Mouse (Mus musculus): ENCODE data around the gene Dip2c. TPM values are rescaled to one million over a fixed set of nuclear protein-coding genes. Genes with fewer than 3 reads are reported as not detected.

Dip2c gene
- 9.9 and 10.4 TPM in 2 replicates for polyA plus RNA-seq (2014; fragmentation: Nextera tagmentation; extraction: Ambion mirVana)

DNA sequence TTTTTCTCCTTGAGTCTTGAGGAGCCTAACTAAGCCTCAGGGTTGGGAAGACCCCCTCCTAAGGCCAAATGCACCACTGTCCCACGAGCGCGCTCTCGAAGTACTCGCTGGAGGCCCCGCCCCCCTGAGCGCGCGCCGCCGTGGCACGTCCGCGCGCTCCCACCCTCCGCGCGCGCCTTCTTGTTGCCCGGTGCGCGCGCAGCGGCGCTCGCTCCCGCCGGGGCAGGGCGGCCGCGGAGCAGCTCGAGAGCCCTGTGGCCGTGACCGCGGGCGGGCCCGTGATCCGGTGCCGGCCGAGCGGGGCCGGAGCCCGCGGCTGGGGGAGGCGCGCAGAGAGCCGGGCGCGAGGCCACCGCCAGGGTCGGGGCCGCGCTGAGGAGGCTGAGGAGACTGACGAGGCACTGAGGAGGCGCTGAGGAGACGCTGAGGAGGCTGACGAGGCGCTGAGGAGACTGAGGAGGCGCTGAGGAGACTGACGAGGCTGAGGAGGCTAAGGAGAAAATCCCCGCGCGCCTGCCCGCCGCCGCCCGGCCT lies at the start of gene Dip2c:
TSS of gene Dip2c (plus strand) at position 207 of the 534 bp plus-strand sequence.
- WGBS: 1% methylated on average over 65 of the region's 67 CpGs
- H3K4me1 ChIP-seq (ENCODE audit: control insufficient read depth, insufficient read depth, low read length): peaks cover 11% of the 10 kb centered on the region; the same call in 1 of the 2 replicates

GRCm38 (mm10) chr13:9227078-9227477 lies 49.2 kb upstream of the Dip2c start:
- H3K9ac ChIP-seq (replicated peaks; ENCODE audit: low read depth, low read length): no peak overlapping the region
- no peak for ATAC-seq (ENCODE audit: insufficient number of reproducible peaks, insufficient read depth, low FRiP score, low read depth)
- no peak overlapping the region for H3K4me3 ChIP-seq (ENCODE audit: low read depth, low read length)
- no peaks in the 10 kb centered on the region for H3K27me3 ChIP-seq (ENCODE audit: control insufficient read depth, insufficient read depth, low read length)
- 84% methylated on average over 5 of the region's 5 CpGs for WGBS
- no peaks in the 10 kb centered on the region for H3K4me1 ChIP-seq (ENCODE audit: control insufficient read depth, insufficient read depth, low read length)
- H3K27ac ChIP-seq (ENCODE audit: low read length): no peak overlapping the region
- H3K36me3 ChIP-seq (ENCODE audit: control insufficient read depth, insufficient read depth, low read length): no peaks in the 10 kb centered on the region
- no peak overlapping the region for H3K4me2 ChIP-seq (replicated peaks; ENCODE audit: low read depth, low read length)
- no peaks in the 10 kb centered on the region for H3K9me3 ChIP-seq (ENCODE audit: control insufficient read depth, low read depth, low read length)

More for the DNA sequence above, at the start of gene Dip2c:
- Histone ChIP-seq H3K4me3 (ENCODE audit: low read depth, low read length) (peak within 1 kb of the TSS; percentile 72), H3K36me3 (ENCODE audit: control insufficient read depth, insufficient read depth, low read length) (no peaks in the 10 kb centered on the region), H3K9me3 (ENCODE audit: control insufficient read depth, low read depth, low read length) (no peaks in the 10 kb centered on the region), H3K27ac (ENCODE audit: low read length) (peak within 1 kb of the TSS; percentile 98), H3K4me2 (replicated peaks; ENCODE audit: low read depth, low read length) (peak within 1 kb of the TSS; percentile 70), H3K9ac (replicated peaks; ENCODE audit: low read depth, low read length) (peak within 1 kb of the TSS; percentile 83), H3K27me3 (ENCODE audit: control insufficient read depth, insufficient read depth, low read length) (no peaks in the 10 kb centered on the region)
- ATAC-seq (ENCODE audit: insufficient number of reproducible peaks, insufficient read depth, low FRiP score, low read depth): peak; percentile 88

DNA sequence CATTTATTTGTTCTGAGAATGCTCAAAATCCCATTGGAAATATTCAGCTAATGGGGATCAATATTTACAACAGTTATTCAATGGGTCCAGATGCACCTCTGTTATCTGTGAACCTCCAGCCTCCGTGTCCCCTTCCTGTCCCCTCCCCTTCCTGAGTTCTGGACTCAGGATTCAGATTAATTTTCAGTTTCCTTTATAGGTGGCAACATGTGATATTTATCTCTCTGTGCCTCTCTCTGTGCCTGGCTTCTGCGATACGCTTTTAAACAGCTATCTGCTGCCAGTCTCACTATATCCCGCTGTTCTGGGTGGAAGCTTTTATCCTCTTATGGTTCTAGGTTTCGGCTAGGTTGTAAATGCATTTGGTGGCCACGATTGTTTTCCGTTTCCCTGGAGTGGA lies 38.8 kb upstream of the Dip2c start:
- WGBS: 83% methylated on average over 7 of the region's 7 CpGs
- H3K27me3 ChIP-seq (ENCODE audit: control insufficient read depth, insufficient read depth, low read length): no peaks in the 10 kb centered on the region
- H3K27ac ChIP-seq (ENCODE audit: low read length): no peak overlapping the region
- no peak overlapping the region for H3K4me3 ChIP-seq (ENCODE audit: low read depth, low read length)
- no peaks in the 10 kb centered on the region for H3K9me3 ChIP-seq (ENCODE audit: control insufficient read depth, low read depth, low read length)
- ATAC-seq (ENCODE audit: insufficient number of reproducible peaks, insufficient read depth, low FRiP score, low read depth): no peak
- no peak overlapping the region for H3K9ac ChIP-seq (replicated peaks; ENCODE audit: low read depth, low read length)
- no peaks in the 10 kb centered on the region for H3K36me3 ChIP-seq (ENCODE audit: control insufficient read depth, insufficient read depth, low read length)
- H3K4me1 ChIP-seq (ENCODE audit: control insufficient read depth, insufficient read depth, low read length): no peaks in the 10 kb centered on the region
- no peak overlapping the region for H3K4me2 ChIP-seq (replicated peaks; ENCODE audit: low read depth, low read length)

DNA sequence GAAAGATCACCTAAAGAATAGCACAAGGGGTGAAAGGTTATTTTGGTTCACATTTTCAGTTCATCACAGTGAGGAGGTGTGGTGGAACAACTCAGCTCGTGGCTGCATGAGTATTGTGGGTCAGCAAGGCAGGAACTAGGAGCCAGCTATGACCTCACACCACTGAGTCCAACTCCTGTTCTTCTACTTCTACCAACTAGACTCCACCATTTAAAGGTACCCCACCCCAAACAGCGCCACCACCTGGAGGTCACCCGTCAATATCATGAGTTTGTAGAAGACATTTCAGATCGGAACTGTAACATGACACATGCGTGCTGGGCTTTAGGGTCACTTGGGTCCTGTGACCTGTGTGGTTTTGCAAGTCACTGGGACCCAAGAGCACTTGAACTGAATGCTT lies 37.2 kb upstream of the Dip2c start:
- H3K9ac ChIP-seq (replicated peaks; ENCODE audit: low read depth, low read length): no peak overlapping the region
- H3K27ac ChIP-seq (ENCODE audit: low read length): no peak overlapping the region
- no peaks in the 10 kb centered on the region for H3K9me3 ChIP-seq (ENCODE audit: control insufficient read depth, low read depth, low read length)
- H3K36me3 ChIP-seq (ENCODE audit: control insufficient read depth, insufficient read depth, low read length): no peaks in the 10 kb centered on the region
- 80% methylated on average over 5 of the region's 5 CpGs for WGBS
- no peak overlapping the region for H3K4me2 ChIP-seq (replicated peaks; ENCODE audit: low read depth, low read length)
- no peak for ATAC-seq (ENCODE audit: insufficient number of reproducible peaks, insufficient read depth, low FRiP score, low read depth)
- H3K27me3 ChIP-seq (ENCODE audit: control insufficient read depth, insufficient read depth, low read length): no peaks in the 10 kb centered on the region
- no peaks in the 10 kb centered on the region for H3K4me1 ChIP-seq (ENCODE audit: control insufficient read depth, insufficient read depth, low read length)
- no peak overlapping the region for H3K4me3 ChIP-seq (ENCODE audit: low read depth, low read length)

DNA sequence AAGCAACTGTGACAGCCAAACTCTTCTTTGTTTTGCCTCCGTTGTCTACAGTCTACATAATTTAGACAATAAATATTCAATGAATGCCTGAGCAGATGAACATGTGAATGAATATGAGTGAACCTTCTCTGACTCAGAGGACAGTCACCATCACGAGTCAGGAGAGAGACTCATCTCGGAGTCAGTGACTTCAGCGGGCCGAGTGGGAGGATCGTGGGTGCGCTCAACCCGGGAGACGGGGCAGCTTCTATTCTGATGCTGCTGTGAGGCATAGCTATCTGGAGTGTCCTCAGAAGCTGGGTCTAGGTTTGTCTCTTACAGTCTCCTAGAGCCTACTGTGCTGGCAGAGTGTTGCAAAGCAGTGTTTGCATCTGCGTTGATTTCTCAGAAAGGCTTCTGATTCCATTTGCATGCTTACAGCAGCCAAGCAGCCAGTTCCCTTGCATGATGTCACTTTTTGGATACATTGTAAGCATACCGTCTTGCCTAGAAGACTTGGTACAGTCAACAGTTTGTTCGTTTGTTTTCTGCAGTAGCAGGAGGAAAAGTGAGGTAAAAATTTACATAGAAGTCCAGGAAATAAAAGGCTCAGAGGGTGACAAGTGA lies 36.6 kb upstream of the Dip2c start:
- Histone ChIP-seq H3K4me3 (ENCODE audit: low read depth, low read length) (no peak overlapping the region), H3K36me3 (ENCODE audit: control insufficient read depth, insufficient read depth, low read length) (no peaks in the 10 kb centered on the region), H3K27ac (ENCODE audit: low read length) (no peak overlapping the region), H3K4me1 (ENCODE audit: control insufficient read depth, insufficient read depth, low read length) (no peaks in the 10 kb centered on the region), H3K27me3 (ENCODE audit: control insufficient read depth, insufficient read depth, low read length) (no peaks in the 10 kb centered on the region), H3K4me2 (replicated peaks; ENCODE audit: low read depth, low read length) (no peak overlapping the region), H3K9me3 (ENCODE audit: control insufficient read depth, low read depth, low read length) (no peaks in the 10 kb centered on the region), H3K9ac (replicated peaks; ENCODE audit: low read depth, low read length) (no peak overlapping the region)
- WGBS: 92% methylated on average over 12 of the region's 12 CpGs
- no peak for ATAC-seq (ENCODE audit: insufficient number of reproducible peaks, insufficient read depth, low FRiP score, low read depth)

DNA sequence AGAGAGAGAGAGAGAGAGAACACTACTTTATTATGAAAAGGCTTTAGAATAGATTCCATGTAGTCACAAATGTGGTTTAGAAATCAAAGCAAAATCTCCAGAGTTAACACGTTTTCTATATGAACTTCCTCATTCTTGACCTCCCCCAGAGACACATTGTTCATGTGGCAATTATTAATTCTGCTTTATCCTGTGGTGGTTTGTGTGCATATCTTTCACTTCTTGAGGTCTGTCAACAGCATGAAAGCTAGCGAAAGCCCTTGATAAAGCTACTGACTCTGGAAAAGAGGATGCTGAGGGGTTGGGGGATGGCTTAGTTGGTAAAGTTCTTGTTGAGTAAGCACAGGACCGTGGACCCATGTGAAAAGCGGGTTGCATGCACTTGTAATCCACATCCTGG lies 14.6 kb upstream of the Dip2c start:
- Histone ChIP-seq H3K4me1 (ENCODE audit: control insufficient read depth, insufficient read depth, low read length) (no peaks in the 10 kb centered on the region), H3K36me3 (ENCODE audit: control insufficient read depth, insufficient read depth, low read length) (no peaks in the 10 kb centered on the region), H3K4me2 (replicated peaks; ENCODE audit: low read depth, low read length) (no peak overlapping the region), H3K9me3 (ENCODE audit: control insufficient read depth, low read depth, low read length) (no peaks in the 10 kb centered on the region), H3K4me3 (ENCODE audit: low read depth, low read length) (no peak overlapping the region), H3K27ac (ENCODE audit: low read length) (no peak overlapping the region), H3K27me3 (ENCODE audit: control insufficient read depth, insufficient read depth, low read length) (no peaks in the 10 kb centered on the region), H3K9ac (replicated peaks; ENCODE audit: low read depth, low read length) (no peak overlapping the region)
- no peak for ATAC-seq (ENCODE audit: insufficient number of reproducible peaks, insufficient read depth, low FRiP score, low read depth)
- 68% methylated on average over 4 of the region's 4 CpGs for WGBS

- no peak overlapping the region for H3K27ac ChIP-seq (ENCODE audit: low read length)
- H3K9me3 ChIP-seq (ENCODE audit: control insufficient read depth, low read depth, low read length): no peaks in the 10 kb centered on the region
- no peak overlapping the region for H3K4me2 ChIP-seq (replicated peaks; ENCODE audit: low read depth, low read length)
- no peak overlapping the region for H3K4me3 ChIP-seq (ENCODE audit: low read depth, low read length)
- H3K36me3 ChIP-seq (ENCODE audit: control insufficient read depth, insufficient read depth, low read length): no peaks in the 10 kb centered on the region
- WGBS: 90% methylated on average over 5 of the region's 5 CpGs
- H3K4me1 ChIP-seq (ENCODE audit: control insufficient read depth, insufficient read depth, low read length): no peaks in the 10 kb centered on the region
- no peaks in the 10 kb centered on the region for H3K27me3 ChIP-seq (ENCODE audit: control insufficient read depth, insufficient read depth, low read length)
- ATAC-seq (ENCODE audit: insufficient number of reproducible peaks, insufficient read depth, low FRiP score, low read depth): no peak
- H3K9ac ChIP-seq (replicated peaks; ENCODE audit: low read depth, low read length): no peak overlapping the region
Measured at GRCm38 (mm10) chr13:9265516-9265915, 10.8 kb upstream of the Dip2c start.

GRCm38 (mm10) chr13:9276856-9277620 lies 710 bp downstream of the Dip2c start:
- Histone ChIP-seq H3K9me3 (ENCODE audit: control insufficient read depth, low read depth, low read length) (no peaks in the 10 kb centered on the region), H3K4me1 (ENCODE audit: control insufficient read depth, insufficient read depth, low read length) (peaks cover 11% of the 10 kb centered on the region; the same call in 1 of the 2 replicates), H3K36me3 (ENCODE audit: control insufficient read depth, insufficient read depth, low read length) (no peaks in the 10 kb centered on the region), H3K27me3 (ENCODE audit: control insufficient read depth, insufficient read depth, low read length) (no peaks in the 10 kb centered on the region), H3K27ac (ENCODE audit: low read length) (peak overlapping the region; percentile 98), H3K4me3 (ENCODE audit: low read depth, low read length) (peak overlapping the region; percentile 72), H3K9ac (replicated peaks; ENCODE audit: low read depth, low read length) (peak overlapping the region; percentile 83), H3K4me2 (replicated peaks; ENCODE audit: low read depth, low read length) (peak overlapping the region; percentile 70)
- WGBS: under 1% methylated on average over 47 of the region's 75 CpGs
- ATAC-seq (ENCODE audit: insufficient number of reproducible peaks, insufficient read depth, low FRiP score, low read depth): peak; percentile 73

All from stomach, embryonic 14.5 days (tissue).